Mouse (Mus musculus) c-Kit-positive CD71-positive TER-119-negative erythroid progenitor cells, embryonic 14.5 days (primary cell): ENCODE measurements around the gene Hacd3.
"Not testable (repeated sequence)": the region's sequence is repeated elsewhere in the genome, so short reads cannot be mapped to it uniquely, and the experiment has no call there.

Experiments
- DNase-seq: peaks from one replicate; pipeline ENCODE4 v3.0.0-alpha.2; 2013; ENCODE audit warnings: low read depth

The Hacd3 gene

DNA sequence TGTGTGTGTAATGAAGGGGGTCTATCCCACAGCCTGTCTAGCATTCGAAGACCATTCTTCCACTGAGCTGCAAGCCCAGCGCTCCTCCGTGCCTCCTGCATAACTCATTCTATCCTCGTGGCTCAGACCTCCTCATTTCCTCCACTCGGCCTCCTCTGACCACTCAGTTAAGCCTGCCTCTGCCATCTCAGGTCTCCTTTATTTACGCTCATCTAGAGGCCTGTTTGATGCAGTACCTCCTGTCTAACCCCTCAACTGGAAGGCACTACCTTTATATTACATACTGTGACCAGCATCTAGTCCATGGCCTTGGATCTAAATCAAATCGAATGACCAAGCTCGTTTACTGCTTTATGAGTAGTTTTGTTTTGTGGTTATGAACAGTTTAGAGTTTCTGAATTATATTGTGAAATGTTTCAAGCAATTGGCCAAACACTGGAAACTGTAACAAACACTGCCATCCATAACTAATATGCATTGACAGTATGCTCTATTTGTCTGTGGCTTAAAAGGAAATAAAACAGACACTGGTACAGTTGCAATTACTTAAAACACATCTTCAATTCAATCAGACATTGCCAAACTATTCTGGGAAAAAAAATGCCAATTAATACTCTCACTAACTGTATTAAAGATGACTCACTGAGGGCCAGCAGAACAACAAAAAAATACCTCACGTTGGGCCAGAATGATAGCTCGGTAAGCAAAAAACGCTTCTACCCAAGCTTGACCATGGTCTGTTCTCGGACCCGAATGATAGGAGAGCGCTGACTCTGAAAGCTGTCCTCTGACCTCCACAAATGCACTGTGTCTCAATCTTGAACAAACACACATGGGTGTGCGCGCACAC is 4.3 kb downstream of the Hacd3 start:
- no peak for DNase-seq

DNA sequence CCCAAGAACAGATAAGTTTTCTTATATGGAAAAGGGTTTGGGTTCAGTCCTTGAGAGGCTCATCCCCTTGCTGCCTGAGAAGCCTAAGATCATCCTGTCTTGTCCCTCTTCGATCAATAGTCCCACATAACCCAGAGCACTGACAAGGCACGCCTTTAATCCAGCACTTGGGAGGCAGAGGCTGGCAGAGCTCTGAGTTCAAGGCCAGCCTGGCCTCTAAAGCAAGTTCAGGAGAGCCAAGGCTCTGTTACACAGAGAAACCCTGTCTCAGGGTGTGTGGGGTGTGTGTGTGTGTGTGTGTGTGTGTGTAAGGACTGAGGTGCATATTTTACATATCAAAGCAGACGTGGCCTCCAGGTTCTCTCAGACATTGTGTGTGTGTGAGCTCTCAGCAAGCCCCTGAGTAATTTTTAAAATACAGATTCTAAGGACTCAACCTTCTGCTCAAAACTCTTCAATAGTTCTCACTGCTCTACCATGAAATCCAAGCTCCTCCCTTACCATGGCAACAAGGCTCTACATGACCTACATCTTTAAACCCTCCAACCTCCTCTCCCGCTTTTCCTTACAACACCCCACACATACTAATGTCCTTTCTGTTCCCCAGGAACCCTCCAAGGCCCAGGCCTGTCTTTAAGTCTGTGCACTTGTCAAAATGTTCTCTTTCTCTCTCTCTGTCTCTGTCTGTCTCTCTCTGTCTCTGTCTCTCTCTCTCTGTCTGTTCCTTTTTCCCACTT is 5.1 kb downstream of the Hacd3 start:
- no peak for DNase-seq

GRCm38 (mm10) chr9:65015461-65016222 is 5.9 kb downstream of the Hacd3 start:
- no peak for DNase-seq

DNA sequence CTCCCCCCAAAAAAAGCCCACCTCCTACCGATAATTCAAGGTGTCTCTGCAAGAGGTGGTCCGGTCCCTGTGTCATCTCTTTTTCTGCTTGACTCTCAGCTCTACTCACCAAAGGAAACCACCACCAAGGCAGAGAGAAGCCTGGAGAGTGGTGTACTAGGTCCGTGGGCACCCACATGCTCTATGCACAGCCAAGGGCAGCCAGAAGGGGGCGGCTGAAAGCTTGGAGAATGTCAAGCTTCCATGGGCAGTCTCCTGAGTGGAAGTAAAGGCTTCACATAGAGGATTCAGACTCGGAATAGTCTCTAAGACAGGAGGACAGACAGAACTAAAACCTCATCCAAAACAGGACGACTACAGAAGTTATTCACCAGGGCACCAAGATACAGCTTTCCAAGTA is 10.2 kb downstream of the Hacd3 start:
- no peak for DNase-seq

DNA sequence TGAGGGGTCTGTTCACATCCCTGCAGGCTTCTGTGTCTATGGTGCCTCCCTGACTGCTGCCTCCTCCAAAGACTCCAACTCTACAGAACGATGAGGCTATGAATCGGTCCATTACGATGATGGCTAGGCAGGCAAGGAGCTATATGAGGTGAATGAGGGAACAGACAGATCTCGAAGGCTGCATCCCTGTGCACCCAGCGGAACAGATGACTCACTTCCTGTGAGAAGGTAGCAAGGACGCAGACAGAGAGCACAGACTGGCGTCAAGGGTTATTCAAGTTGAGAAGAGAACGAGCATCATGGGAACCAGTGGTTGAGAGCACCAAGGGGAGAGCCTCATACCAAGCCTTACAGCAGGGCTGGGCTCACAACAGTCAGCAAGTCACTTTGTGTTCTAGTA is 10.9 kb downstream of the Hacd3 start:
- no peak for DNase-seq

DNA sequence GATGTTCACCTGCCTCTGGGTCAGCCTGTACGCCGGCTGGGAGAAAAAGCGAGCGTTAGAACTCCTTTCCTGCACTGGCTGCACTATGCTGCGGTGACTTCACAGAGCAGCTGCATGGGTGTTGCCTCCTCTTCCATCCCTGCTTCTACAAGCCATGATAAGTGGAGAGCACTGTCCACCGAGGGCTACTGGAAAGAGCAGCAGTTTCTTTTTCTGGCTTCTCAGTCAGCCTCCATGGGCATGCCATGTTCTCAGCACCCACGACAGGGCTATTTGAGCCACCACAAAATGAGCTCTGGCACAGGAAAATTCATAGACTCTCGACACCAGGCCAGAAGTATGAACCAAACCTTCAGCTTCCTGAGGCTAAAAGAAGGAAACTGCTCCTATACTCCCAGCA is 15.8 kb downstream of the Hacd3 start:
- DNase-seq = no peak

DNA sequence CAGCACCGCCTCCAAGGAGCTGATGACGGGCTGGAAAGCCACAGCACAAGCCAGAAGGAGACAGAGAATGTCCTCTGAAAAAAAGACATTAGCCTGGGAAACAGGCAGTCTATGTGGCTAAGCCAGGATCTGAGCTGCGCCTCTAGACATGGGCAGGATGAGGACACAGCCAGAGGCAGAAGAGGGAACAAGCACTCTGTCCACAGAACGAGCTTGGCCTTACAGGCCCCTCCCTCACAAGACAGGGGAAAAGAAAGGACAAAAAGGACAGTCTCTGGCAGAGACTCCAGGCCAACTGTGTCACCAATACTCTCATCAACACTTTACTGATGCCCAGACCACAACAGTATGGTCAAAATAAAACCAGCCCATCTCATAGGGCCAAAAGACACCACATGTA is 20.0 kb downstream of the Hacd3 start:
- DNase-seq = no peak

DNA sequence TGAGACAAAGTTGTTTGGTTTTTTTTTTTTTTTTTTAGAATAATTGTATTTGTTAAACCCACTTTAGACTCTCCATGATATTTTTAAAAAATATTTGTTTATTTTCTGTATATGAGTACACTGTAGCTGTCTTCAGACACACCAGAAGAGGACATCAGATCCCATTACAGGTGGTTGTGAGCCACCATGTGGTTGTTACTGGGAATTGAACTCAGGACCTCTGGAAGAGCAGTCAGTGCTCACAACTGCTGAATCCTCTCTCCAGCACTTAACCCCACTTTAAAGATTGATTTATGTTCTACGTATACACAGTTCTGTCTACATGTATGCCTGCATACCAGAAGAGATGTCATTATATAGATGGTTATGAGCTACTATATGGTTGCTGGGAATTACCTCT is 26.0 kb downstream of the Hacd3 start:
- not testable (repeated sequence) for DNase-seq

GRCm38 (mm10) chr9:64990291-64990690 is 31.2 kb downstream of the Hacd3 start:
- DNase-seq = no peak

DNA sequence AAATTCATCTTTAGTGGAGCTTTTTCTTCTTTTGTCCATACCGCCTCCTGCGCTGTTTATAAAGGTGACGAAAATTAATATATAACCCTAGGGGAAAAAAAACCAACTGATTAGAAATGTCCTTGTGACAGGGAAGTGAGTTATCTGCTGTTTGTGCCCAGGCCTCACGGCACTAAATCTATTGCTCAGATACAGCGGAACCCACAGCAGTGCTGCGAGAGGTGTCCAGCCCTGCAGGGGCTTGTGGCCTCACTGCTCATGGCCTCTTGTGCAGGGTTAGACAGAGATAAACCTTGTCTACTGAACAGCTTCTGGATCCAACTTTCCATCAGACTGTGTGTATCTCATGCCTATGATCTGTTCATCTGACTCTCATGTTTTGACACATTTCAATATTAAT is 33.0 kb downstream of the Hacd3 start:
- DNase-seq = no peak

- DNase-seq = no peak
These were observed 33.8 kb downstream of the Hacd3 start for GRCm38 (mm10) chr9:64987651-64988050.

DNA sequence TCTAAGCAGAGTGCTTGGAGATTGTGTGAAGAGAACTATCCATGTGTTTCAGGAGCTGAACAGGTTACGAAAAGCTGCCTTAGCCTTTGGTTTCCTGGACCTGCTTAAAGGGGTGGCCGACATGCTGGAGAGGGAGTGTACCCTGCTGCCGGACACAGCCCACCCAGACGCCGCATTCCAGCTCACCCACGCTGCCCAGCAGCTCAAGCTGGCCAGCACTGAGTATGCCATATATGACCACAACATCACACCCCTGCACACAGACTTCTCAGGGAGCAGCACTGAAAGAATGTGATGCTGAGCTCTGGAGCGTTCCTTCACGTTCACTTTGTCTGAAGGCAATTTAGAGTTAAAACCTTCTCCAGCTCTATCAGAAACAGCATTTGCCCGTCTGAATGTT is 35.7 kb downstream of the Hacd3 start:
- no peak for DNase-seq

- peak; percentile 67 for DNase-seq
These were observed 36.3 kb downstream of the Hacd3 start for GRCm38 (mm10) chr9:64985037-64985794.

DNA sequence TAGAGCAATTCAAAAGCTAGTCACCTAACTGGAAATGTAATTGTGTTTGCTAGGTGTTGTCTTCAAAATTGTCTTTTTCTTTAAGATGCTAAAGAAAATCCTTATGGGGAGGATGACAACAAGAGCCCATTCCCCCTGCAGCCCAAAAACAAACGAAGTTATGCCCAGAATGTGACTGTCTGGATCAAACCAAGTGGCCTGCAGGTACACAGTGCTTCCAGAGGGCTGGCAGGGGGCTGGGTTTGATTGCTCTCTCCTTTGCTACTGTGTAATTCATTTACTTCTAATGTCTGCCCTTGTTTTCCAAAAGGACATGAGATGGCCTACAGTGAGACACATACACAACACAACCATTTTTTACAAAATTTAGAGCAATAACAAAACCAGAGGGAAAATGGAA is 39.6 kb downstream of the Hacd3 start:
- no peak for DNase-seq

- DNase-seq = no peak
These were observed 40.9 kb downstream of the Hacd3 start for GRCm38 (mm10) chr9:64980548-64980947.

GRCm38 (mm10) chr9:64960978-64961320 is 60.5 kb downstream of the Hacd3 start:
- DNase-seq = no peak

- DNase-seq = peak; percentile 97
These were observed 61.1 kb downstream of the Hacd3 start, which contains the start of gene Ints14 for GRCm38 (mm10) chr9:64960117-64960977. TSS of gene Ints14 (plus strand) at chr9:64960905.

GRCm38 (mm10) chr9:64957276-64957675 is 64.2 kb downstream of the Hacd3 start:
- no peak for DNase-seq

DNA sequence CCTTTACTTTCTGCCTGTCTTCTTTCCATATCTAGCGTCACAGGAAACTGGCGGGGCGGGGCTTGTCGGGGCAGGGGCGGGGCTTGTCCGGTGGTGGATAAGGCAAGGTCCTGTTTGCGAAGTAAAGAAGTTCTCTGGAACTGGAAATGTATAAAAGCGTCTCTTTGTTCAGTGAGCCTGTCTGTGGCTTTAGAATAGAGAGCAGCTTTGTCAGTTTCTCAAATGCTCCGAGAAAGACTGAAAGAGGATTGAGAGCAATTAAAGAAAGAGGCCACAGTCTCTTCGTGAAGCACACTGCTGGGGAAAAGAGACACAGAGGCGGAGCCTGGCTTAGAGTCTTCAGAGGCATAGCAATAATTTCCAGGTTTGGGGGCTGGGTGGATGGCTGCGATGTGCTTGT is 65.2 kb downstream of the Hacd3 start:
- peak; percentile 53 for DNase-seq

DNA sequence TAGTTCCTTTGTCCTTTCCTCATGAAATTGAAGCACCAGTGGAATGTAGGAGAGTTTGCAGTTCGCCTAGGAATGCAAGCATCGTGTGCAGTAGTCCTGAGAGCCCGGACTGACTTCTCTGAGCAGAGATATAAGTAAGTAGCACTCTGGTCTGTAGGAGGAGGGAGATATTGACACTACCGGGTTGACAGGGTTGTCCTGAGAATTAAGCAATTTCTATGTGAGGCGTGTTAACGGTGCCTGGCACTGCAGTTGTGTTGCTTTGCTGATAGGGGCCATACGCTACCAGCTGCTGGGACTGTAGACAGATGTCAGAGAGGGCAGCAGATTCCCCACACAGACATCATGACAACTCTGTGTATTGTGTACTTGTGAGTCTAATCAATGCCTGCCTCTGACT is 68.3 kb downstream of the Hacd3 start:
- peak; percentile 61 for DNase-seq

- no peak for DNase-seq
These were observed 69.4 kb downstream of the Hacd3 start for GRCm38 (mm10) chr9:64952055-64952454.
